Mouse (Mus musculus) spleen, postnatal 4 days (tissue): ENCODE measurements around the gene Cdh13.

Source experiments
- DNase-seq, 2 experiments: peaks; one replicate each; pipeline ENCODE4 v3.0.0; 2022; ENCODE audit warnings: low spot score in 2 of 2

The Cdh13 gene

GRCm38 (mm10) chr8:118565887-118566747 lies 282.6 kb downstream of the Cdh13 start:
- no peak for DNase-seq

- no peak for DNase-seq
Observed at GRCm38 (mm10) chr8:118569366-118569765, 285.8 kb downstream of the Cdh13 start.

DNA sequence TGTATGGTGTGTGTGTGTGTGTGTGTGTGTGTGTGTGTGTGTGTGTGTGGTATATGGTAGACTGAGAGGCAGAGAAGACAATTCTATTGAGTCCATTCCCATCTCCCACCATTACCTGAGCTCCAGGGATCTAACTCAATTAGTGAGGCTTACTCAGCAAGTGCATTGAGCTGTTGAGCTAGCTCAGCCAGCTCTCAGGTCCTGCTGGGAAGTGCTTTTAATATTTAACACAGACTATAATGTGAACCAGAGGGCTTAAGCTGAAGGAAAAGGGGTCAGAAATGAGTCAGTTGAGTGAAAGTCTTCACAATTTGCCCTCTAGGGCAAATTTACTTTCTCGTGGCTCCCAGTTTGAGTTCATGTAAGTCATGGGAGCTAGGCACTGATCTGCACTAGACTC lies 297.7 kb downstream of the Cdh13 start:
- no peak for DNase-seq

- DNase-seq, result no peak
Observed at GRCm38 (mm10) chr8:118582185-118582584, 298.7 kb downstream of the Cdh13 start.

- no peak for DNase-seq
Observed at GRCm38 (mm10) chr8:118587981-118588380, 304.4 kb downstream of the Cdh13 start.

DNA sequence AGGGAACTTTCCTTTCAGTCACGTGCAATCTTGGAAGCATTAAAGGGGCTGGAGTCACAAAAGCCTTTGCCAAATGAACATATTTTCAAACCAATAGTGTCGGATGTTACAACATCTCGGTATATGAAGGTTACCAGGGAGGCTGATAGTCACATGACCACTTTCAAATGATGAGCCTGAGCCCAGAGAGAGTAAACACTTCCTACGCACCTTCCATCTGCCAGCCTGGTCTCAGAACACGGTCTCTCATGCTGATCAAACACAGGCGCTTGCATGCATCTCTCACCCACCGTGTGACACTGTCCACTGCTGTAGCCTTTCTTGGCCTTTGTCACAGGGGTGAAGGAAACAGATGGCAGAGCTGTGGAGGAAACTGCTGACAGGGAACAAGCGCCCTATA lies 313.3 kb downstream of the Cdh13 start:
- DNase-seq, result no peak

DNA sequence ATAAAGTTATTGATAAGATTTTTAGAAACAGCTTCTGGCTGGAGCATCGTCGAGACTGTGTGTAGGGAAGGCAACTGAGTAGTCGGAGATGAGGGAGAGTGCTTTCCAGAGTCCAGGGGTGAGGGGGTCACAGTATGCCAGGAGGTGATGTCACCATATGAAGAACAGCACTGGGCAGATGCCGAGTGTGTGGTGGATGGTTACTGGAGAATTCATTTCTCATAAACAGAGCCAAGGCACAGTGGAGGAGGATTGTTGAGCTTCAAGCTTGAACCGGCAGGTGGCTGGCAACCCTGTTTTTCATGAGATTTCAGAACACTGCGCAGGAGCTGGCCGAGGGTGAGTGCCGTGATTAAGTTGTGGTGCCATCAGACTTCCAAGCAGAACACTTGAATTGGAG lies 317.8 kb downstream of the Cdh13 start:
- DNase-seq, result no peak

GRCm38 (mm10) chr8:118602074-118602473 lies 318.5 kb downstream of the Cdh13 start:
- DNase-seq, result no peak

- DNase-seq, result no peak
Observed at GRCm38 (mm10) chr8:118611551-118611950, 328.0 kb downstream of the Cdh13 start.

- no peak for DNase-seq
Observed at GRCm38 (mm10) chr8:118618195-118618594, 334.7 kb downstream of the Cdh13 start.

GRCm38 (mm10) chr8:118626425-118626824 lies 342.9 kb downstream of the Cdh13 start:
- no peak for DNase-seq

GRCm38 (mm10) chr8:118627737-118628136 lies 344.2 kb downstream of the Cdh13 start:
- no peak for DNase-seq

GRCm38 (mm10) chr8:118628702-118629101 lies 345.2 kb downstream of the Cdh13 start:
- DNase-seq, result no peak

DNA sequence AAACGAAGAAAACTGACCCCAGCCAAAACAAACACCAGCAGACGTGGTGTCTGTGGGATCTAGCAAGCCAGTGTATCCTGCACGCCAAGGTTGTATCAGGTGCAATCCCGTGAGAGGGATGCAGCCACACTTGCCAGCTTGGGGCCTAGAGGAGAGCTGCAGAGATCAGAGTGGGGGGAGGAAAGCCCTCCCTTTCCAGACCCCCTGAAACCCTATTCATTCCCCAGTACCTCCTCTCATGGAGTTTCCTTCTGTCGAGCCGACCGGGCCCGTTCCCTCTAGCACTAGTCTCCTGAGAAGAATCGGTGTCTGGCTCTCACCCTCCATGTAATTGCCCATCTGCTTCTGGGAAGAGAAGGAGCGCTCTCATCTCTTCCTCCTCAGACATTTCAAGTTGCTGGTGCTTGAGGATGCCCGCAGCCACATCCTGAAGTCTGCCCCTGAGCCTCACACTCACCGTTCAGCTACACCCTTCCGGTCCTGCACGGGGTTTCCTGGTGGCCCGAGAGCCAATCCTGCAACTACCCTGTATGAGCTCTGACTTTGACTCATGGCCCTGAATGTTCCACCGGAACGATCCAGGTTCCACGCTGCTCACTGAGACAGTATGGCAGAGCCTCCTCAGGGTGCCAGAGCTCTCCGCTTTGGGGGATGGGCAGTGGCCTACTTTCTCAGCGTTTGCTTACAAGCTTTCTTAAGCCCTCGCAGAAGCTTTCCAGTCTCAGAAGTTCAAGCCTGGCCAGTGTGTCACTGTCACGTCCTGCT lies 351.9 kb downstream of the Cdh13 start:
- no peak for DNase-seq

- no peak for DNase-seq
Observed at GRCm38 (mm10) chr8:118639606-118640005, 356.1 kb downstream of the Cdh13 start.

DNA sequence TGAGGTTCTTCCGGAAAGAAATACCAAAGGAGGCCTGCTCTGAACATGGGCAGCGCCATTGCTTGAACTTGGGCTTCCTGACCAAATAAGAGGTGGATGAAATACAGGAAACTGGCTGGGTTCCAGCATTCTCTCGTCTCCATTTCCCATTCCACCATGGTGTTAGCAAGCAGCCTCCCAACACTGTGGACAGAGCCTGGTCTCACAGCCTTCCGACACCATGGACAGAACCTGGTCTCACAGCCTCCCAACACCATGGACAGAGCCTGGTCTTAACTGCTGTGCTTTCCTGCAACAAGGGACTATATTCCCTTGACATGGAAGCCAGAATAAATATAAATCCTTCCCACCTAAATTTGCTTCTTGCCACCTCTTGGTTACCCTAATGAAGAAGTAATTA lies 358.3 kb downstream of the Cdh13 start:
- DNase-seq, result no peak

DNA sequence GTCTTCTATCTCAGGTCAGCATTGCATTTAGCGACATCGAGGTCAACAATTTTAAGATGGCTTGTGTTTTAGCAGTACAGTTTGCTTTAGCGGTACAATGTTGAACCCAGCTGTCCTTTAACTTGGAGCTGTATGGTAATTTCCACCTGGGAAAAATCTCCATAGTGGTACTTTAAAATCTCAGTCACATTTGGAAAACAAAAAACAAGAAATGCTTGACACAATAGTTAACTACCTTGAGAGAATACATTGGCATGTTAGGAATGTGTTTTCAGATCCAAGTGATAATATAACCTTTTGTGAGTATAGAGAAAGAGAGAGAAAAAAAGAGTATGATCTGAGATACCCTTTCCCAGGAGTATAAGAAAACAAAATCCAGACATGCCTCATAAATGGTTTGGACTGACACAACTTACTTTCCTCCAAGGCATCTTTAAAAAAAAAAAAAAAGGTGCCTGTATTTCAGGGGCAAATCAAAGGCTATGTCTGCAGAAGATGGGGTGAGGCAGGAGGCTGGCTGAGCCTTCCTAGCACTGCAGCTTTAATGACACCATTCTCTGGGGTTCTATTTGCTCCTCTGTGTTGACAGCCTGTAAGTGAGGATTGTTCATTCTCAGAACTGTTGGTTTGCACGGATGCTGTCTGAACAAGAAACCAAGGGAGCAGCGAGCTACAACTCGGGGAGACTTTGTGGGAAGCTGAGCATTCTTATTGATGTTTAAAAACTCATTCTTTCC lies 365.4 kb downstream of the Cdh13 start:
- no peak for DNase-seq

DNA sequence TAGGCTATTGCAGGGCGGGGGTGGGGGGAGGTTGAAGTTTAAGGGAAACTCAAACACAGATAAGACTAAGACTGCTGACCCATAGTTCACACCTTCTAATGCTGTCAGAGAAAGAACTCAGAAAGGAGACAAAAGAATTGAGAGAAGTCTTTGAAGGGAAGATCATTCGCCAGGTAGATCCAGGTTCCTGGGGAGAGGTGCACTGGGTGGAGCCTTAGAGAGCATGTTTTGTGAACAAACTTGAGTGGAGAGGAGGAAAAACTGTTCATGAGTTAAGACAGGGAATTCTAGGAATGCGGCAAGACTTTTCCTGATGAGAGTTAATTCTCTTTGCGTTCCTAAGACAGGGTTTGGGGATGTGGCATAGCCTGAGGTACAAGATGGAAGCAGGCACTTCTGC lies 366.4 kb downstream of the Cdh13 start:
- DNase-seq, result no peak

GRCm38 (mm10) chr8:118662001-118662829 lies 378.7 kb downstream of the Cdh13 start:
- DNase-seq, result no peak

- no peak for DNase-seq
Observed at GRCm38 (mm10) chr8:118665081-118665480, 381.5 kb downstream of the Cdh13 start.

DNA sequence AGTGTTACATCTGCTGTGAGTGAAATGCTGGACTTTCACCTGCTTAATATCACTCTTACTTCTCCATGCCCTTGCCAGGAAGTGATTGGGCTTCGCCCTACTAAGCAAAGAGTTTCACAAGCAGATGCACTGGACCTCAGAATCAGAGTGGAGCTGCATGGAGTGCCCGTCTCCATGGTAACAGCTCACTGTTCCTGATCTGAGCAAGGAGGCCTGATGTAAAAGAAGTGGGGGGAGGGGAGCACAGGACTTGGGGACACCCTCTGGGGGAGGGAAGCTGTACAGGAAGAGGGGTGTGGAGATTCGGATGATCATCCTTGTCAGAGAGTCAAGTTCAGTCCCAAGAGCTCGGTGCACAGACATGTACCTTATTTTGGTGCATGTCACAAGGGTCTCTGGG lies 384.2 kb downstream of the Cdh13 start:
- DNase-seq, result no peak
